Mouse (Mus musculus): ENCODE data around the gene Gm45521.

GRCm38 (mm10) chr14:7921459-7921858, 35.6 kb upstream of the Gm45521 start:
- TF ChIP-seq CTCF (IDR thresholded peaks at IDR 0.05; ENCODE audit: borderline replicate concordance, control insufficient read depth, extremely low read depth, insufficient read depth, low read length, poor library complexity) (no peak), POLR2A (IDR thresholded peaks at IDR 0.05; ENCODE audit: control insufficient read depth, extremely low read depth, insufficient read depth, low read length, poor library complexity) (no peak)
